Mouse (Mus musculus) lung, adult 2 months (tissue): ENCODE measurements around the gene Crim1. TPM values are rescaled to one million over a fixed set of nuclear protein-coding genes. Genes with fewer than 3 reads are reported as not detected.

Experiments
- DNase-seq: peaks from one replicate; pipeline ENCODE4 v3.0.0; 2022
- H3K4me1 ChIP-seq: fragments of 200-500 bp; 2 replicates; pipeline ENCODE4 v1.6.1; 2011; ENCODE audit warnings: low read length; ENCODE audit not compliant: control insufficient read depth, insufficient read depth
- H3K4me3 ChIP-seq: fragments of 200-500 bp; replicated peaks from 2 replicates; pipeline ENCODE3; 2011; ENCODE audit warnings: low read depth, mild to moderate bottlenecking, control low read depth, low read length; ENCODE audit errors: extremely low read depth
- CTCF ChIP-seq: fragments of 200-500 bp; IDR thresholded peaks from 2 replicates; pipeline ENCODE4 v1.5.1; 2011; ENCODE audit warnings: mild to moderate bottlenecking, low read length, control low read depth; ENCODE audit not compliant: insufficient read depth
- POLR2A ChIP-seq: fragments of 200-500 bp; IDR thresholded peaks from 2 replicates; pipeline ENCODE4 v1.6.1; 2011; ENCODE audit warnings: low read depth, mild to moderate bottlenecking, control low read depth, low read length, borderline replicate concordance; ENCODE audit errors: extremely low read depth
- WGBS: fragments of 180-500 bp; shearing (Covaris S2); methylation state at CpG from one replicate; pipeline ENCODE4 v1.1.7; 2018; 5-methylcytosine and 5-hydroxymethylcytosine counted together
- polyA plus RNA-seq: library from polyadenylated mRNA; depleted of rRNA; stranded (reverse); fragments of >200 nt; gene quantifications from 2 replicates; pipeline ENCODE4 v1.2.3, GENCODE M21; 2012

Crim1 gene
- polyA plus RNA-seq, 1 experiment: 119 TPM

GRCm38 (mm10) chr17:78355611-78356010 is 155.6 kb downstream of the Crim1 start:
- TF ChIP-seq CTCF: no peak
- TF ChIP-seq POLR2A: no peak

GRCm38 (mm10) chr17:78357753-78358152 is 157.7 kb downstream of the Crim1 start:
- H3K4me1 ChIP-seq: peaks cover 6% of the 10 kb centered on the region
- 89% methylated on average over 4 of the region's 4 CpGs for WGBS
- no peak overlapping the region for H3K4me3 ChIP-seq
- TF ChIP-seq POLR2A (no peak), CTCF (no peak)
- DNase-seq: no peak

More at GRCm38 (mm10) chr17:78355611-78356010, 155.6 kb downstream of the Crim1 start:
- H3K4me1 ChIP-seq: no peaks in the 10 kb centered on the region; the same call in 1 of the 2 replicates
- no peak overlapping the region for H3K4me3 ChIP-seq
- WGBS: 84% methylated on average over 8 of the region's 8 CpGs
- DNase-seq: no peak

- no peak overlapping the region for H3K4me3 ChIP-seq
- no peak for TF ChIP-seq CTCF
- no peak for TF ChIP-seq POLR2A
- no peak for DNase-seq
- peaks cover 7% of the 10 kb centered on the region for H3K4me1 ChIP-seq
- 73% methylated on average over 7 of the region's 7 CpGs for WGBS
Measured at GRCm38 (mm10) chr17:78358251-78358726, 158.2 kb downstream of the Crim1 start.

- Histone ChIP-seq H3K4me3 (no peak overlapping the region), H3K4me1 (peaks cover 12% of the 10 kb centered on the region)
- no peak for TF ChIP-seq POLR2A
- no peak for TF ChIP-seq CTCF
- 37% methylated on average over 13 of the region's 13 CpGs for WGBS
- no peak for DNase-seq
Measured at GRCm38 (mm10) chr17:78361939-78362728, 162.1 kb downstream of the Crim1 start.

GRCm38 (mm10) chr17:78364555-78365302 is 164.7 kb downstream of the Crim1 start:
- WGBS: 81% methylated on average over 23 of the region's 23 CpGs

GRCm38 (mm10) chr17:78366070-78366469 is 166.0 kb downstream of the Crim1 start:
- WGBS: 52% methylated on average over 7 of the region's 7 CpGs
- DNase-seq: no peak

More at GRCm38 (mm10) chr17:78364555-78365302, 164.7 kb downstream of the Crim1 start:
- Histone ChIP-seq H3K4me1 (peaks cover 12% of the 10 kb centered on the region), H3K4me3 (no peak overlapping the region)
- no peak for TF ChIP-seq POLR2A
- peak; percentile 53; the same call in 1 of the 2 replicates for TF ChIP-seq CTCF
- DNase-seq: no peak

GRCm38 (mm10) chr17:78368481-78368880 is 168.4 kb downstream of the Crim1 start:
- H3K4me1 ChIP-seq: peaks cover 3% of the 10 kb centered on the region; the same call in 1 of the 2 replicates
- no peak overlapping the region for H3K4me3 ChIP-seq
- 88% methylated on average over 8 of the region's 8 CpGs for WGBS
- TF ChIP-seq POLR2A: no peak
- no peak for TF ChIP-seq CTCF
- DNase-seq: no peak

More at GRCm38 (mm10) chr17:78366070-78366469, 166.0 kb downstream of the Crim1 start:
- no peak overlapping the region for H3K4me3 ChIP-seq
- TF ChIP-seq POLR2A (no peak), CTCF (no peak)
- H3K4me1 ChIP-seq: peaks cover 12% of the 10 kb centered on the region

- no peak for TF ChIP-seq CTCF
- TF ChIP-seq POLR2A: no peak
- WGBS: 64% methylated on average over 1 of the region's 1 CpGs
- H3K4me1 ChIP-seq: no peaks in the 10 kb centered on the region
- DNase-seq: no peak
- H3K4me3 ChIP-seq: no peak overlapping the region
Measured at GRCm38 (mm10) chr17:78370445-78370844, 170.4 kb downstream of the Crim1 start.

- H3K4me1 ChIP-seq: no peaks in the 10 kb centered on the region
- 73% methylated on average over 6 of the region's 6 CpGs for WGBS
- H3K4me3 ChIP-seq: no peak overlapping the region
- no peak for DNase-seq
- TF ChIP-seq CTCF (no peak), POLR2A (no peak)
Measured at GRCm38 (mm10) chr17:78373174-78373573, 173.1 kb downstream of the Crim1 start.
